Mouse (Mus musculus): ENCODE measurements around the gene Ten1.

The Ten1 gene

DNA sequence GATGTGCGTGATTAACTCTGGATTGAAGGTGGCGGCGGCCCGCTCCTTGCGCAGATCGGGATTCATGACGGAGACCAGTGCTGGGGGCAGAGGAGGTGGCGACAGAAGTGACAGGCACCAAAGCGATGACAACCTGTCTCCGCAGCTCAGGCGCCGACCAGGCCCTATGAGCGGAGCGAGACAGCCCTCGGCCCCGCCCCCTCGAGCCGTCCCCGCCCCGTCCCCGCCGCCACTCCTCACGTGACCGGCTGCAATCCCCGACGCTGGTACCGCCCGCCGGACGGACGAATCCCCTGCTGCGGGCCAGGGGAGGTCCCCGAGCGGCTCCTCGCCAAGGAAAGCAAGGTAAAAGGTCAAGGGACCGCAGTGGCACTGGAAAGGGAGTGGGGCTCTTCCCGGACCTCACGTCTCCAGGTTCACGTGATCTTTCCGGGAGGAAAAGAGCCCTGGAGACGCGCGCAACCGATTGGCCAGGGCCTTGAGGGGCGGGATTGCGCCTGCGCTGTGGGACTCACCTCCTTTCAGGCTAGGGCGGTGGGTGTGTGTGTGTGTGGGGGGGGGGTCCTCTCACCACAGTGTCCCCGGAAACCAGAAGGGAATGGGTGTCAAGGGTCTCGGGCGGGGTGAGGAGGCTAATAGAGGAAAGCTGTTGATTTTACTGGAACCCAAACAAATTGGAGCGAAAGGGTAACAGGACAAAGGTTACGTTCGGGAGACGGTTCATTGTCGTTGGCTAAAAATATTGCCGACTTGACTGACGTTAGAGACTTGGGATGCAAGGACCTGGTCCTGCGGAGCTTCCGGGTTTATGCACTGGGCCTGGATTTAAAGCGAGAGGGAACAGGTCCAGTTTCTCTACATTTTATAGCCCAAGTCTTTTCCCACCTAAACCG is at the start of gene Ten1, which contains the start of gene Acox1:
Gene Ten1, plus strand, starts transcription at position 217 of the 893 bp plus-strand sequence.
Gene Acox1, minus strand, starts transcription at position 407 of the 893 bp plus-strand sequence.
- peak; percentile 91 to 96 for DNase-seq (ENCODE audit: low spot score in 2 of 2)

GRCm38 (mm10) chr11:116149341-116149740 is 49.3 kb upstream of the Ten1 start:
- DNase-seq (ENCODE audit: low spot score in 2 of 2) = no peak

DNA sequence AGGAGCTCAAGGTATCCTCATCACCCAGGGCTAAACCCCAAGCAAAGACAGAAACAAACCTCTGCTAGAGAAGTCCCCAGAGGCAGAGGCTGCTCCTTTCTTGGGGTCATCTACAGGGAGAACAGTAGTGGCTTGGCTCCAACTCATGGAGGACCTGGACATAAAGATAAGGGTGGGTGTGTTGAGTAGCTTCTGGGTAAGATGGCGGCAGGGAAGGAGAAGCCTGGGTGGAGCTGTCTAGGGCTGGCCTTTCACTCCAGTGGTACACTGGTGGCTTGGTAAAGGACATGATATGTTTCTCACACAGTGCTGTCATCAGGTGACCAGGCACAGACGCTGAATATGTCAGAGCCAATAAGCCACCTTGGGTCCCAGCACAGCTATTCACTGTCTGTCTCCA is 47.7 kb upstream of the Ten1 start:
- DNase-seq (ENCODE audit: low spot score in 2 of 2) = no peak

GRCm38 (mm10) chr11:116161312-116161711 is 37.3 kb upstream of the Ten1 start:
- no peak for DNase-seq (ENCODE audit: low spot score in 2 of 2)

DNA sequence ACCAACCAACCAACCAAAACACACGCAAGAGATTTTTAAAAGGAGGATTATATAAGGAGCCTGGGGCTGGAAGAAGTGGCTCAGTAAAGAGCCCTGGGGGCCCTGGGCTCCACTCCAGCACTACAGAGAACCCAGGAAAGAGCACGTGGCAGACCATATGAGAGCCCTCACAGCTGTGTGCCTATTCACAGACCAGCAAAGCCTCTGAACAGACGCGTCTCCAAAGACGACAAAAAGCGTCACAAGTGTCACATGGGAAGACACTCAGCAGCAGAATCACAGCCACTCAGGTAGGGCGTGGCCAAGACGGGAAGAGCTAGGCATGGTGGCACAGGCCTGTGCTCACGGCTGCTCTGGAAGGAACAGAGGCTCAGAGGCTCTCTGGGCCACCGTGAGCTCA is 36.5 kb upstream of the Ten1 start:
- DNase-seq (ENCODE audit: low spot score in 2 of 2) = peak; percentile 41 to 69

GRCm38 (mm10) chr11:116163002-116163401 is 35.7 kb upstream of the Ten1 start:
- DNase-seq (ENCODE audit: low spot score in 2 of 2) = no peak

DNA sequence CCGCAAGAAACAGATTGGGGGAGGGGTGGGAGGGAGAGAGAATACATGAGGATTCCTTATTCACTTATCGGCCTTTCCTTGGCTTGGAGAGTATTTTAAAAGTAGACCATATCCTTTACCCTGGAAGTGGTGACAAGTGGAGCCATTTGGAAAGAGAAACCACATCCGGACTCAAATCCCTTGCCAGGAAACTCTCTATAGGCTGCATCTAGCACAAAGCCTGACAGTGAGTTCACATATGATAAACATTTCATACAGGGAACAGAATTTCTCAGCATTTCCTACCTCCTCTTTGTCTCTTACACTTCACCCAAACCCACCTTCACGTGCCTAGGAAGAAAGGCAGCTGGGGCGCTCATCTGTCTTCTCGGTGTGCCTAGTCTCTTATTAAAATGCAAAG is 31.4 kb upstream of the Ten1 start:
- DNase-seq (ENCODE audit: low spot score in 2 of 2) = no peak

DNA sequence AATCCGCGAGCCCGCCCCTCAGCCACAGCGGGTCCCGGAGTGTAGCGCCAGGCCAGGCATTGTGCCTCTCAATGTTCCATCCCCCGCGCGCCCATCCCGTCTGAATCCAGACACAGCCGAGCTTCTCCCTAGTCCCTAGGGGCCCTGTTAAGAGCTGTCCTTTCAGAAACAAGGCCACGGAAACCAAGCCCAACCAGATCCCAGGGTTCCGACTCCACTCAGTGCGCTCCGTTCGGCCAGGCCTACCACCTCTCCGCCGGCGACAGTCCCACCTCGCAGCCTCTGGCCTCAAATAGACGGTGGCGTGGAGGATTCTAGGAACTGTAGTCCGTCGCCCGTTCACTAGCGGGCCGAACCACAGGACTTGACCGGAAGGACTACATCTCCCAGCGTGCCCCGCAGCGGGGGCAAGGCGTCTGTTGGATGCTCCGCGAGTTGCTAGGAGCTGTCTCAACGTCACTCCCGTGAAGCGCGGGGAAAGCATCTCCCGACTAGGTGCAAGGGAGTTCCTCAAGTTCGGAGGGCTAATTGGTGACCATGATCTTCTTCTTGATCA is 30.7 kb upstream of the Ten1 start, which contains the start of gene Fbf1:
Gene Fbf1, minus strand, starts transcription at position 283 of the 556 bp plus-strand sequence.
- DNase-seq (ENCODE audit: low spot score in 2 of 2) = peak; percentile 93 to 94

- no peak for DNase-seq (ENCODE audit: low spot score in 2 of 2)
These were observed 29.4 kb upstream of the Ten1 start for GRCm38 (mm10) chr11:116169214-116169613.

DNA sequence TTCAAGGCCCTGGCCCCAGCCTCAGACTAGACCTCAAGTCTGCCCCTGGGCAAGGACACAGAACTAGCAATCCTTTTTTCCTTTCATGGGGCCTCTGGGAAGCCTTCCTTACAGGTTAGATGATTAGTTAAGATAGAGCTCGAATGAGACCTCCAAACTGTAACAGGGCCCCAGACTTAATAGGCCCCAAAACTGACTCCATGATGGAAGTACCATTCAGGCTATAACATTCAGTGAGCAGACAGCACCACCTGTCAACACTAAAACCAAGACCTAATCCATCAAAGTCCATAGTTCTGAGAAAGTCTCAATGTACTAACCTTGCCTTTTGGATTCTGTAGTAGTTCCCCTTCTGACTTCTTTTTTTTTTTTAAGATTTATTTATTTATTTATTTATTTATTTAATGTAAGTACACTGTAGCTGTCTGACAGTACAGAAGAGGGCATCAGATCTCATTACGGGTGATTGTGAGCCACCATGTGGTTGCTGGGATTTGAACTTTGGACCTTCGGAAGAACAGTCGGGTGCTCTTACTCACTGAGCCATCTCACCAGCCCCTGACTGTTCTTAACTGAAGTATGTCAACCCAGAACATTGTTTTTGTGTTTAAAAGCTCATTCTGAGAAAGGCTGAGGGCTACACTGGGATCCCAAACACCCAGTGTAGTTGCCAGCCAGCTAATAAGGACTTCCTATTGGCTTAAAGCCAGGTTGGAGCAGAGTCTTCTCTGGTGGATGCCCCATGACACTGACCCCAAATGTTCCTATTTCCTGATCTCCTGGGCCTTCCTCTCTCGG is 28.5 kb upstream of the Ten1 start:
- no peak for DNase-seq (ENCODE audit: low spot score in 2 of 2)

DNA sequence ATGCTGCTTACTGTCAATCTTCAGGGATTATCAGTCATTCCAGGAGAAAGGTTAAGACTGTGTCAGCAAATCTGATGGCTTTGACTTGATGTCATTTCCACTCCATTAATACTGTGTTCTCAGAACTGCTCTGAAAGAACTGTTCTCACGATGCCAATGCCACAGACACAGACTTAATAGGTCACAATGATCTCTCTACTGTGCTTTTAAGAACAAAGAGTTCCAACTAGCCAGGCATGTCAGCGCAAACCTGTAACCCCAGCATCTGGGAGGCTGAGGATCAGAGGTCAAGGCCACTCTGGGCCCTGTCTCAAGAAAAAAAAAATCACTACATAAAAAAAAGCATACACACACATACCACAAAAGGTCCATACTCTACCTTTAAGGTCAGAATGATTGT is 26.7 kb upstream of the Ten1 start:
- no peak for DNase-seq (ENCODE audit: low spot score in 2 of 2)

DNA sequence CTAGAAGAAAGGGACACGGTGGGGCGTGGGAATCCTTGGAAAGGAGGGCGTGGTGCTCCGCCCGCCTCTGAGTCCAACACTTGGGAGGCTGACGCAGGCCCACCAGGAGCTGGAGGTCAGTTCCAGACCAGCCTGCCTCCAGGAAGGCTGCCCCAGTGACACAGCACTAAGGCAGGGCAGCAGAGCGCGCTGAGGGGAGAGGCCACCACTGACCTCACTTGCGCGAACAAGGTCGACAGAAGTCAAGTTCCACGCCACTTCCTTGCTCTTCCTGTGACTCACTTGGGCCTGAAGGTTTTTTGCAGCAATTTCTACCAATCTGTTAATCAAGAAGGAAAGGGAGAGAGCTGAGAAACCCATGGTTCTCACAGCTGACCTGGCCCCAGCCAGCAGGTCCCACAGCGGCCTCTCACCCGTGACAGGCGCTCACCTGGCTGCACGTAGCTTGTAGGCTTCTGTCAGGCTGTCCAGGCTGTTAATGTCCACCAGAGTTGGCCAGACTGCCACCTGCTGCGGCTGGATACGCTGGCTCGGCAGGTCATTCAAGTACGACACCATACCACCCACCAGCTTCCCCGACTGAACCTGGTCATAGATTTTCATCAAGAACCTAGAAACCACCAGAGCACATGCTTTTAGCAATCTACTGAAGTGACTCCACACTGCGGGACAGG is 23.7 kb upstream of the Ten1 start:
- DNase-seq (ENCODE audit: low spot score in 2 of 2) = no peak

DNA sequence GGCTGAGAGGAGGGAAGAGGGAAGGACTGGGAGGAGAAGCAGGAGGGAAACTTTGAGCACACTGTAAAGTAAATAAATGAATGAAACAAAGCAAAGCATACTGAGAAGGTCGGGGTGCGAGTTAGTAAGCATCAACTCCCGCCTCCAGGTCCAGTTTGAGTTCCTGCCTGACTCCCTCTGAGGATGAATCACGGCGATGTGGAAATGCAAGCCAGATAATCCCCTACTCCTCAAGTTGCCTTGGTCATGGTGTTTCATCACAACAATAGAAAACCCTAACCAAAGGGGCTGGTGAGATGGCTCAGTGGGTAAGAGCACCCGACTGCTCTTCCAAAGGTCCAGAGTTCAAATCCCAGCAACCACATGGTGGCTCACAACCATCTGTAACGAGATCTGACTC is 22.6 kb upstream of the Ten1 start:
- no peak for DNase-seq (ENCODE audit: low spot score in 2 of 2)

DNA sequence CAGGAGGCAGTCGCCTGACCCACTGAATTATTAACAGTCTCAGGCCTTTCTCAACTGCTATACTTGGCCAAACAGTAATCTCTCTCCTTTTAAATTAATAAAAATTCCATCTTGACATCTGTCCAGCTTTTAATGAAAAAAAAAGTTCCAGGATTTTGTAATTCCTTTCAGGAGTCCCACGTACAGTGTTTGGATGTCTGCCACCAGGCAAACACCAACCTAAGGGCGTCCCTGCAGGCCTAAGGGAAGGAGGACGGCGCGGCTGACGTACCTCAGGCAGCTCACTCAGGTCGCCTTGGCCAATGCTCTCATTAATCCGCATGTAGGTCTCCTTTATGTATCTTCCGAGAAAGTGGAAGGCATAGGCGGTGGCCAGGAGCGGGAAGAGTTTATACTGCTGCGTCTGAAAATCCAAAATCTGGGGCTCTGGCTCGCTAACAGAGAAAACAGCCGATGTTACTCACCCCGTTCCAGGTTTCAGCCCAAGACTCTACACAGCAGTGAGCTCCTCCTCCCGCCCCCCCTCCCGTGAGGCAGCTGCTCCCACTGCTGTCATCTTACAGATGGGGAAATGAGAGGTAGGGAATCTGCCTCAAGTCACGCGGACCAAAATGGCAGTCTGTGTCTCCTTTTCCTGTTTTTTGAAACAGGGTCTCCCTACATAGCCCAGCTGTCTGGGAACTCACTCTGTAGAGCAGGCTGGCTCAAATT is 20.1 kb upstream of the Ten1 start:
- DNase-seq (ENCODE audit: low spot score in 2 of 2) = no peak

DNA sequence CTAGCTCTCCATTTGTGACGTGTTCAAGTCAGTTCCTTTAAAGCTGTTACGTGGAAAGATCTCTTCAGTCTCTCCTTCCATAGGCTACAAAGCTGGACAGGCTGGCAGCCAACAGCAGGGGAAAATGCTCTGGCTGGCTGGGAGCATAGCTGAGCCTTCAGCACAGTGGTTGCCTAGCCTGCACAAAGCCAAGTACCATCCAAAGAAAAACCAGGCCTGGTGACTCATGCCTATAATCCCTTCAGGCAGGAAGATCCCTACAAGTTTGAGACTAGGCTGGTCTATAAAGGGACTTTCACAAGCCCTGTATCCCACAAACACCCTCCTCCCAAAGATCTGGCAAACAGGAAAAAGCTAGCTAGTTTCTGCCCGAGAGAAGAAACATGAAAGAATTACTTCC is 12.8 kb upstream of the Ten1 start:
- no peak for DNase-seq (ENCODE audit: low spot score in 2 of 2)

DNA sequence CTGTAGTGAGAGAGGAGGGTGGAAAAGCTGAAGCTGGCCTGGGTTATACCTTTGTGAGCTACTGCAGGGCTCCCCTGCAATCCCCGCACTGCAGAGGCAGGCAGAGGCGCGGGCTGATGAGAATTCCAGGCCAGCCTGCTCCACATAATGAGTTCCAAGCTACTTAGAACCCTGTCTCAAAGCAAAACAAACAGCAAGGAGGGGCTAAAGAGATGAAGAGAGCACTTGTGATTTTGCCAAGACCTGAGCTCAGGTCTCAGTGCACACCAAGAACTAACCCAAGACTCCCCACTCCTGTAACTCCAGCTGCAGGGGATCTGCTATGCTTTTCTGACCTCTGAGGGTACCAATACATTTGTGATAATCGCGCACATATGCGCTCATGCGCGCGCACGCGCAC is 12.3 kb upstream of the Ten1 start:
- DNase-seq (ENCODE audit: low spot score in 2 of 2) = no peak

DNA sequence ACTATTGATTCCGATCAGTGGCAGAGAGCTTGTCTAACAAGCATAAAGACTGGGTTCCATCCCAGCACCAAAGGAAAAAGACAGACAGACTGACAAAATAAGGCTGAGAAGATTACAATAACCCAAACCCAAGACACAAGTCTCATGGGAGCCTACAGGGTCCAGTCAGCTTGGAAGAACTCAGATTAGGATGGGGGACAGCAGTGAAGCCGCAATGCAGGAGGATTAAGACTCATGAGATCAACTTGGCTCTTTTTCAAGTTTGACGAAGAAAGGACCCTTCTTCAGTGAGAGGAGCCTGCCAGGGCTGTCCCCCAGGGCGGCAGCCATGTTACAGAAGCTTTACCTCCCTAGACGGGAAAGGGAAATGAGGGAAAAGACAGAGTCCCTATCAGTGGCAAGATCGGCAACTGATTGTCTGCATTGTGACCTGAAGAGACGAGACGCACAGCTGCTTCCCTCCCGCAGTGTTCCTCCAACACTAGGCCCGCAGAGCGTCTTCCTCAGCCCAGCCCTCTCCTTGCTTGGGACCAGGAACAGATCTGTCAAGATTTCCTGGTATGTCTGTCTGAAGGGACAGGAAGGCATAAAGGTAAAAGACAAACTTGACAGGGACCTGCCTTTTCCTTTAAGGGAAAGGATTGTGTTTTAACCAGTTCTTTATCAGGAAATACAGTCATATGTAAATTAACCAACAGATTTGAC is 11.3 kb upstream of the Ten1 start:
- no peak for DNase-seq (ENCODE audit: low spot score in 2 of 2)

GRCm38 (mm10) chr11:116194619-116195018 is 4.0 kb upstream of the Ten1 start:
- DNase-seq (ENCODE audit: low spot score in 2 of 2) = no peak

DNA sequence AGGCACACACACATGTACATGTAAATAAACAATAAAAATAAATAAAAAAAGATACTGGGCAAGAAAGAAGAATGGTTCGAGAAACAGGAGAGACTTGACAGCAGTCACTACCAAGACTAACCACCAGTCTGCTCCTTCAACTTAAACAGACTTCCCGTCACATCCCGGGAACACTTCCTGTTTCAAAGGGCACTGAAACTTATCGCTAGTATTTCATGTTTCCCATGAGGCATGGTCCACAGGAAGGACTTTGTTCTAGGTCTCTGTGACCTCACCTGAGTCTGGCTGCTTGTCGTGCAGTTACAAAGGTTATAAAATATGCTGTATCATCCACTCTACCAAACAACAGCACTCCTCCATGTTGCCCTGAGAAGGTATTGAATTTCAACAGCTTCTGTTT is 3.4 kb upstream of the Ten1 start:
- DNase-seq (ENCODE audit: low spot score in 2 of 2) = no peak

DNA sequence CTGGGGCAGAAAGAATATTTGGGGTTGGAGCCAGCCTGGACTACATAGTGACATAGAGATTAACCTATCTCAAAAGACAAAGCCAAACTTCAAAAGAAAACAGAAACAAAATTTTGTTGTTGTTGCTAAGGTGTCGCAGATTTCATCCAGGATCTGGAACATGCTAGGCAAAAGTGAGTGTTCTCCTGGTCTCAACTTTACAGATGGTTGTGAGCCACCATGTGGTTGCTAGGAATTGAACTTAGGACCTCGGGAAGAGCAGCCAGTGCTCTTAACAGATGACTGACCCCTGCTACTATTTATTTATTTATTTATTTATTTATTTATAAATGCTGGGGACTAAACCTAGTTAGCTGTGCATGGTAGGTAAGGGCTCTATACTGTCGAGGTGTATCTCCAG is 2.3 kb upstream of the Ten1 start:
- no peak for DNase-seq (ENCODE audit: low spot score in 2 of 2)
